In genomic region chr4:3069341-3069740, GRCm38 (mm10) we compare ENCODE assay signal across 9 mouse cellular contexts.
DNase-seq lines count a peak whose midpoint lies in the region; ATAC-seq and TF ChIP-seq lines count a peak whose summit lies in the region.
"Had no signal": no experiment of that assay in that cellular context is flagged by ENCODE, and none has a peak within 500 bp of the region (broad histone marks: within the 10 kb centered on the region; RNA-seq: fewer than 3 reads in every experiment).

No protein-coding gene starts in this region.

- 53% methylated on average over 1 of the region's 1 CpGs for WGBS in kidney, embryonic 15.5 days
- 53% methylated on average over 1 of the region's 1 CpGs for WGBS in kidney, adult 2 months
- WGBS in hindbrain, embryonic 13.5 days = 52% methylated on average over 1 of the region's 1 CpGs

- TF ChIP-seq CTCF in kidney, adult 2 months (conservative IDR thresholded peaks at IDR 0.05; ENCODE audit: insufficient read depth, insufficient read length, low read depth, low read length) = no peak

- no peaks in the 10 kb centered on the region for H3K36me3 ChIP-seq in kidney, embryonic 15.5 days
- no peaks in the 10 kb centered on the region for H3K36me3 ChIP-seq in kidney, adult 2 months (ENCODE audit: control insufficient read depth, insufficient read depth, low read length)
- H3K36me3 ChIP-seq in hindbrain, embryonic 13.5 days = no peaks in the 10 kb centered on the region

- no peak overlapping the region for H3K4me3 ChIP-seq in kidney, embryonic 15.5 days (replicated peaks)
- no peak overlapping the region for H3K4me3 ChIP-seq in kidney, adult 2 months (ENCODE audit: insufficient read depth, low read depth, low read length)
- H3K4me3 ChIP-seq in hindbrain, embryonic 13.5 days = no peak overlapping the region

- peaks cover 63% of the 10 kb centered on the region for H3K9me3 ChIP-seq in kidney, embryonic 15.5 days (replicated peaks)
- peaks cover 84% of the 10 kb centered on the region for H3K9me3 ChIP-seq in hindbrain, embryonic 13.5 days

- peak; percentile 23; the same call in 1 of the 2 replicates for ATAC-seq in kidney, embryonic 15.5 days (replicated peaks; ENCODE audit: low FRiP score)
- ATAC-seq in erythroblast, adult 5-6 weeks (replicated peaks; ENCODE audit: low FRiP score, poor library complexity, severe bottlenecking) = peak; percentile 37; the same call in 1 of the 2 replicates
- peak; percentile 44 for ATAC-seq in hindbrain, embryonic 13.5 days (ENCODE audit: low FRiP score)

- H3K4me2 ChIP-seq in kidney, embryonic 15.5 days = no peak overlapping the region
- H3K4me2 ChIP-seq in hindbrain, embryonic 13.5 days = no peak overlapping the region

- H3K27me3 ChIP-seq in kidney, embryonic 15.5 days = no peaks in the 10 kb centered on the region
- no peaks in the 10 kb centered on the region for H3K27me3 ChIP-seq in kidney, adult 2 months (replicated peaks; ENCODE audit: control insufficient read depth, insufficient read depth, low read length)
- H3K27me3 ChIP-seq in hindbrain, embryonic 13.5 days = no peaks in the 10 kb centered on the region

- H3K9ac ChIP-seq in kidney, embryonic 15.5 days = no peak overlapping the region
- H3K9ac ChIP-seq in hindbrain, embryonic 13.5 days = no peak overlapping the region

- H3K27ac ChIP-seq in kidney, embryonic 15.5 days = no peak overlapping the region
- no peak overlapping the region for H3K27ac ChIP-seq in kidney, adult 2 months (ENCODE audit: insufficient read depth, low read depth, low read length)
- H3K27ac ChIP-seq in hindbrain, embryonic 13.5 days = no peak overlapping the region

- H3K4me1 ChIP-seq in kidney, embryonic 15.5 days = no peaks in the 10 kb centered on the region
- H3K4me1 ChIP-seq in kidney, adult 2 months (ENCODE audit: control insufficient read depth, insufficient read depth, low read length) = no peaks in the 10 kb centered on the region
- no peaks in the 10 kb centered on the region for H3K4me1 ChIP-seq in hindbrain, embryonic 13.5 days (replicated peaks)

- TF ChIP-seq POLR2A in kidney, adult 2 months (IDR thresholded peaks at IDR 0.05; ENCODE audit: low read depth, low read length) = no peak

- DNase-seq in kidney, adult 2 months = no peak
- peak; percentile 0 for DNase-seq in lung, postnatal 10 days
- DNase-seq in yolk sac, embryonic 10.5 days (ENCODE audit: low spot score) = no peak
- DNase-seq in adrenal gland, postnatal 25 days = no peak
- no peak for DNase-seq in right cerebral cortex, adult 2 months (ENCODE audit: low spot score in 2 of 2)
- DNase-seq: kidney, adult 18-20 months had no signal
